Mouse (Mus musculus): ENCODE measurements around the gene Mgat2.

- TF ChIP-seq CTCF (IDR thresholded peaks at IDR 0.05; ENCODE audit: insufficient read depth, low read length) (no peak), POLR2A (IDR thresholded peaks at IDR 0.05; ENCODE audit: borderline replicate concordance, extremely low read depth, low read depth, low read length) (no peak)
Observed at GRCm38 (mm10) chr12:69139201-69139600, 44.8 kb upstream of the Mgat2 start.
